Mouse (Mus musculus) CH12.LX (cell line): ENCODE measurements around the gene Asb10. TPM values are rescaled to one million over a fixed set of nuclear protein-coding genes. Genes with fewer than 3 reads are reported as not detected.
A peak's percentile ranks its signal among the peaks of the same experiment; 100 is the strongest.

ENCODE experiments used
- DNase-seq: peaks from one replicate; pipeline ENCODE4 v3.0.0-alpha.2; 2013; ENCODE audit errors: extremely low read depth
- H3K27ac ChIP-seq: 2 replicates; pipeline ENCODE4 v1.5.1; 2012; ENCODE audit warnings: low read depth, mild to moderate bottlenecking, control low read depth, moderate library complexity; ENCODE audit not compliant: insufficient read depth
- H3K27me3 ChIP-seq: replicated peaks from 2 replicates; pipeline ENCODE3; 2012; ENCODE audit warnings: inconsistent platforms
- H3K36me3 ChIP-seq, 2 experiments: replicated peaks in 1 of 2; 2 replicates each; pipeline versions ENCODE3 to v1.6.1; 2012; ENCODE audit warnings: inconsistent platforms in 1 of 2, low read length in 1 of 2, mild to moderate bottlenecking in 1 of 2, mixed read lengths in 1 of 2, moderate library complexity in 1 of 2; ENCODE audit not compliant: control insufficient read depth in 1 of 2, insufficient read depth in 1 of 2
- H3K4me1 ChIP-seq, 2 experiments: 2 replicates each; pipeline ENCODE4 v1.6.1; 2012; ENCODE audit warnings: inconsistent platforms in 1 of 2, moderate library complexity in 1 of 2; ENCODE audit not compliant: insufficient read depth in 2 of 2, control insufficient read depth in 1 of 2
- H3K4me2 ChIP-seq: 2 replicates; pipeline ENCODE4 v1.6.1; 2012; ENCODE audit warnings: low read depth, mild to moderate bottlenecking, control low read depth; ENCODE audit not compliant: poor library complexity, insufficient read depth, severe bottlenecking
- H3K4me3 ChIP-seq, 3 experiments: fragments of 150-350 bp in 1 of 3; sonication (generic) in 1 of 3; replicated peaks in 1 of 3; 2 replicates each; pipeline versions ENCODE3 to v1.5.1; 2011 to 2012; ENCODE audit warnings: low read depth in 2 of 3, low read length in 2 of 3, mild to moderate bottlenecking in 2 of 3, moderate library complexity in 2 of 3, control low read depth in 1 of 3, improper control_type of control experiment in 1 of 3, inconsistent platforms in 1 of 3, mixed read lengths in 1 of 3; ENCODE audit not compliant: poor library complexity in 1 of 3
- H3K79me2 ChIP-seq: replicated peaks from 2 replicates; pipeline ENCODE4 v1.6.1; 2012; ENCODE audit warnings: mild to moderate bottlenecking, moderate library complexity; ENCODE audit not compliant: control insufficient read depth, poor library complexity, insufficient read depth, severe bottlenecking; ENCODE audit errors: extremely low read depth
- H3K9ac ChIP-seq: 2 replicates; pipeline ENCODE4 v1.6.1; 2012; ENCODE audit warnings: low read depth, mild to moderate bottlenecking, control low read depth, moderate library complexity; ENCODE audit not compliant: insufficient read depth
- H3K9me3 ChIP-seq: replicated peaks from 2 replicates; pipeline ENCODE3; 2012; ENCODE audit warnings: low read length, inconsistent platforms, mixed read lengths
- BHLHE40 ChIP-seq: IDR thresholded peaks from 2 replicates; pipeline ENCODE4 v1.6.1; 2011; ENCODE audit warnings: mild to moderate bottlenecking, low read depth, low read length, improper control_type of control experiment
- CHD1 ChIP-seq: IDR thresholded peaks from 2 replicates; pipeline ENCODE4 v1.6.1; 2012; ENCODE audit warnings: low read depth, low read length, improper control_type of control experiment, inconsistent platforms
- CTCF ChIP-seq, 2 experiments: IDR thresholded peaks in 1 of 2; conservative IDR thresholded peaks in 1 of 2; 2 replicates each; pipeline ENCODE4 v1.5.1; 2011 to 2012; ENCODE audit warnings: low read depth in 2 of 2, low read length in 2 of 2, improper control_type of control experiment in 1 of 2, inconsistent platforms in 1 of 2, mild to moderate bottlenecking in 1 of 2, moderate library complexity in 1 of 2
- EP300 ChIP-seq: IDR thresholded peaks from 2 replicates; pipeline ENCODE4 v1.6.1; 2011; ENCODE audit warnings: low read length, improper control_type of control experiment
- ETS1 ChIP-seq: conservative IDR thresholded peaks from 2 replicates; pipeline ENCODE4 v1.6.1; 2012; ENCODE audit warnings: low read depth, mild to moderate bottlenecking, inconsistent platforms, low read length, improper control_type of control experiment, moderate library complexity
- HCFC1 ChIP-seq: IDR thresholded peaks from 2 replicates; pipeline ENCODE4 v1.6.1; 2012; ENCODE audit warnings: low read depth, mild to moderate bottlenecking, inconsistent platforms, low read length, improper control_type of control experiment
- MEF2A ChIP-seq: IDR thresholded peaks from 2 replicates; pipeline ENCODE4 v1.6.1; 2014; ENCODE audit warnings: low read depth, mild to moderate bottlenecking, inconsistent platforms, low read length, improper control_type of control experiment, borderline replicate concordance
- MXI1 ChIP-seq: IDR thresholded peaks from 2 replicates; pipeline ENCODE4 v1.6.1; 2011; ENCODE audit warnings: mild to moderate bottlenecking, low read depth, low read length, improper control_type of control experiment
- MYC ChIP-seq: IDR thresholded peaks from 2 replicates; pipeline ENCODE4 v1.6.1; 2011; ENCODE audit warnings: low read depth, mild to moderate bottlenecking, improper control_type of control experiment, low read length
- NRF1 ChIP-seq: IDR thresholded peaks from 2 replicates; pipeline ENCODE4 v1.6.1; 2014; ENCODE audit warnings: low read depth, mild to moderate bottlenecking, inconsistent platforms, low read length, improper control_type of control experiment, moderate library complexity
- POLR2A ChIP-seq: IDR thresholded peaks from 2 replicates; pipeline ENCODE4 v1.6.1; 2011; ENCODE audit warnings: low read depth, mild to moderate bottlenecking, improper control_type of control experiment, low read length
- POLR2AphosphoS2 ChIP-seq: IDR thresholded peaks from 2 replicates; pipeline ENCODE4 v1.6.1; 2011; ENCODE audit warnings: low read depth, low read length, improper control_type of control experiment
- RAD21 ChIP-seq: IDR thresholded peaks from 2 replicates; pipeline ENCODE4 v1.6.1; 2011; ENCODE audit warnings: low read depth, mild to moderate bottlenecking, low read length, improper control_type of control experiment, moderate library complexity
- SIN3A ChIP-seq: IDR thresholded peaks from 2 replicates; pipeline ENCODE4 v1.6.1; 2012; ENCODE audit warnings: low read length, improper control_type of control experiment, inconsistent platforms
- SMC3 ChIP-seq: IDR thresholded peaks from 2 replicates; pipeline ENCODE4 v1.6.1; 2011; ENCODE audit warnings: low read depth, low read length, improper control_type of control experiment
- TBP ChIP-seq: conservative IDR thresholded peaks from 2 replicates; pipeline ENCODE4 v1.6.1; 2011; ENCODE audit warnings: low read depth, low read length, improper control_type of control experiment
- TCF12 ChIP-seq: IDR thresholded peaks from 2 replicates; pipeline ENCODE4 v1.6.1; 2014; ENCODE audit warnings: low read depth, mild to moderate bottlenecking, inconsistent platforms, low read length, improper control_type of control experiment
- UBTF ChIP-seq: IDR thresholded peaks from 2 replicates; pipeline ENCODE4 v1.6.1; 2012; ENCODE audit warnings: low read depth, mild to moderate bottlenecking, inconsistent platforms, low read length, improper control_type of control experiment, moderate library complexity
- ZC3H11A ChIP-seq: IDR thresholded peaks from 2 replicates; pipeline ENCODE4 v1.6.1; 2012; ENCODE audit warnings: low read depth, mild to moderate bottlenecking, inconsistent platforms, low read length, improper control_type of control experiment
- ZMIZ1 ChIP-seq: IDR thresholded peaks from 2 replicates; pipeline ENCODE4 v1.6.1; 2012; ENCODE audit warnings: low read depth, mild to moderate bottlenecking, inconsistent platforms, low read length, improper control_type of control experiment
- dilution Hi-C: fragments of 300-500 bp; cut with MboI; formaldehyde crosslinking; loops from 2 replicates; pipeline ENCODE4 v1.14.3; 2020; ENCODE audit warnings: low sequenced_read_pairs; ENCODE audit not compliant: extremely low pct_unique_long_range_greater_than_20kb, extremely low pct_ligation_motif_present
- in situ Hi-C: fragments of 300-500 bp; cut with MboI; formaldehyde crosslinking; loops from 3 replicates; pipeline ENCODE4 v1.14.3; 2019; ENCODE audit warnings: low sequenced_read_pairs, low pct_ligation_motif_present, low pct_unique_long_range_greater_than_20kb, mixed read lengths
- polyA plus RNA-seq: library from polyadenylated mRNA; unstranded; fragments of >175 nt; gene quantifications from 2 replicates; pipeline ENCODE4 v1.2.1, GENCODE M21; 2012; ENCODE audit warnings: low read depth; ENCODE audit not compliant: insufficient read length
- total RNA-seq, 2 experiments: library from RNA; depleted of rRNA; stranded (reverse); fragments of 300-350 nt in 1 of 2; fragments of >200 nt in 1 of 2; gene quantifications; 2 replicates each; pipeline ENCODE4 v1.2.3; 2012 to 2014

Asb10 gene
- total and polyA plus RNA-seq, 3 experiments, result not detected

DNA sequence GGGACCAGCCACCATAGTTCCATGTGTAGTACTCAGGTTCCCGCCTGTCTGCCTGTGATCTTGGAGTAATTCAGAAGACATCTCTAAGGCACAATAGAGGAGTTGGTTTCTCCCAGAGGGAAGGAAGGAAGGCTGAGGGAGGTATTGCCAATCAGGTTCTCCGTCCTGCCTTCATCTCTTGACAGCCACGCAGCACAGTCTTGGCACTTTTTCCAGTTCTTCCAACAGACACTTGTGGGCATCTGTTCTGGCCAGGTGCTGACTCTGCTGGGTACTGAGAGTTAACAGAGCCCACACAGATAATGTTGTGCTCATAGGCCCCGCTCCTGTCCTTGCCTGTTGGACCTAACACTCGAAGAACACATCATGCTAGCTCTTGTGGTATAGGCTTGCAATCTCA is 54.0 kb downstream of the Asb10 start:
- Histone ChIP-seq H3K36me3 (peaks cover 52 to 97% of the 10 kb centered on the region in 2 experiments), H3K4me1 (no peaks in the 10 kb centered on the region), H3K27me3 (no peaks in the 10 kb centered on the region), H3K27ac (no peak overlapping the region), H3K9me3 (no peaks in the 10 kb centered on the region), H3K9ac (no peak overlapping the region)
- dilution Hi-C loops (no loop called here), in situ Hi-C loops (no loop called here)
- no peak for TF ChIP-seq MYC
- TF ChIP-seq UBTF, result no peak
- TF ChIP-seq, all 38 proteins: peak for 0
- DNase-seq, result no peak
- no peak overlapping the region for H3K4me3 ChIP-seq
- no peaks in the 10 kb centered on the region for H3K79me2 ChIP-seq
- no peak overlapping the region for H3K4me2 ChIP-seq

DNA sequence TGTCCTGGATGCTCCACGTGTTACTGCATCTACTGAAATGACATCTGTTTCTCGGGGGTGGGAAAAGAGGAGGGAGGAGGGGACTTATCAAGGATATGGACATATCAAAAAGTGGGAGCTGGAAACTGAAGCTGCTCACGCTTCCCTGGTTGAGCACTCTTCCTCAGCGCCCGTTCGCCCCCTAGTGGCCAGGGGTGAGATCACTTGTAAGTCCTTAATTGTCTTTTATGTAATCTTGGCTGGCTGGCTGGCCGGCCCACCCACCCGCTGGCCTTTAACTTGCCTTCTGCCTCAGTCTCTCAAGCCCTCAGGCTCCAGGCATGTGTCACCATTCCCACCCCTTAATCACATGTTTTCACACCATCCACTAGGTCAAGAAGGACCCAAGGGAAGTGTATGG is 54.7 kb downstream of the Asb10 start:
- Histone ChIP-seq H3K9ac (no peak overlapping the region), H3K9me3 (no peaks in the 10 kb centered on the region), H3K27ac (no peak overlapping the region), H3K27me3 (no peaks in the 10 kb centered on the region), H3K79me2 (no peaks in the 10 kb centered on the region), H3K4me1 (no peaks in the 10 kb centered on the region), H3K36me3 (peaks cover 54 to 97% of the 10 kb centered on the region in 2 experiments), H3K4me2 (no peak overlapping the region), H3K4me3 (no peak overlapping the region)
- in situ Hi-C loops (no loop called here), dilution Hi-C loops (no loop called here)
- TF ChIP-seq ZC3H11A (no peak), RAD21 (peak; percentile 42), CTCF (conservative IDR thresholded peaks at IDR 0.05 in 1 of 2, IDR thresholded peaks at IDR 0.05 in 1 of 2; ENCODE audit: low read depth in 2 of 2, low read length in 2 of 2) (peak; percentile 48 to 79), CHD1 (no peak), POLR2AphosphoS2 (no peak), POLR2A (no peak), MXI1 (no peak), ZMIZ1 (no peak), SMC3 (peak; percentile 38), SIN3A (no peak)
- DNase-seq, result peak; percentile 63

GRCm38 (mm10) chr5:24484963-24485362 is 55.8 kb downstream of the Asb10 start:
- dilution Hi-C loops (no loop called here), in situ Hi-C loops (no loop called here)
- H3K9me3 ChIP-seq, result no peaks in the 10 kb centered on the region
- no peak for TF ChIP-seq MYC
- TF ChIP-seq HCFC1, result no peak
- TF ChIP-seq TCF12, result no peak
- TF ChIP-seq MXI1, result no peak
- TF ChIP-seq NRF1, result no peak
- TF ChIP-seq MEF2A, result no peak
- no peak for TF ChIP-seq UBTF
- TF ChIP-seq EP300, result no peak
- no peak for TF ChIP-seq RAD21
- no peak for TF ChIP-seq BHLHE40
- no peak for TF ChIP-seq TBP
- no peak for TF ChIP-seq ZMIZ1
- TF ChIP-seq ETS1, result no peak
- no peak for DNase-seq
- no peak overlapping the region for H3K4me2 ChIP-seq
- peaks cover 60 to 97% of the 10 kb centered on the region in 2 experiments for H3K36me3 ChIP-seq
- H3K9ac ChIP-seq, result no peak overlapping the region
- H3K4me3 ChIP-seq, result no peak overlapping the region
- no peaks in the 10 kb centered on the region for H3K27me3 ChIP-seq
- H3K4me1 ChIP-seq, result no peaks in the 10 kb centered on the region
- no peak overlapping the region for H3K27ac ChIP-seq
- no peaks in the 10 kb centered on the region for H3K79me2 ChIP-seq
